Mouse (Mus musculus) 3134 (cell line): ENCODE data around the gene Serinc3.
A peak's percentile ranks its signal among the peaks of the same experiment; 100 is the strongest.

ENCODE experiments used
- DNase-seq: peaks from one replicate; pipeline ENCODE4 v3.0.0-alpha.2; 2011; ENCODE audit warnings: low spot score; ENCODE audit not compliant: insufficient read length; ENCODE audit errors: extremely low read depth

Gene Serinc3

GRCm38 (mm10) chr2:163597661-163598060 lies 47.3 kb downstream of the Serinc3 start:
- no peak for DNase-seq

- DNase-seq, result no peak
Observed at GRCm38 (mm10) chr2:163596873-163597155, 48.1 kb downstream of the Serinc3 start.

- peak; percentile 35 for DNase-seq
Observed at GRCm38 (mm10) chr2:163596057-163596872, 48.7 kb downstream of the Serinc3 start.

GRCm38 (mm10) chr2:163595119-163595518 lies 49.8 kb downstream of the Serinc3 start:
- DNase-seq, result no peak

GRCm38 (mm10) chr2:163593636-163594282 lies 51.2 kb downstream of the Serinc3 start:
- no peak for DNase-seq

- no peak for DNase-seq
Observed at GRCm38 (mm10) chr2:163592084-163592483, 52.8 kb downstream of the Serinc3 start.

GRCm38 (mm10) chr2:163590996-163591395 lies 53.9 kb downstream of the Serinc3 start:
- DNase-seq, result no peak

- no peak for DNase-seq
Observed at GRCm38 (mm10) chr2:163590211-163590610, 54.7 kb downstream of the Serinc3 start.

- DNase-seq, result no peak
Observed at GRCm38 (mm10) chr2:163587506-163587905, 57.4 kb downstream of the Serinc3 start.

- no peak for DNase-seq
Observed at GRCm38 (mm10) chr2:163586384-163587261, 58.3 kb downstream of the Serinc3 start.

- DNase-seq, result no peak
Observed at GRCm38 (mm10) chr2:163584088-163584426, 60.9 kb downstream of the Serinc3 start.

- DNase-seq, result no peak
Observed at GRCm38 (mm10) chr2:163583226-163584087, 61.5 kb downstream of the Serinc3 start.

GRCm38 (mm10) chr2:163580069-163580945 lies 64.6 kb downstream of the Serinc3 start:
- DNase-seq, result no peak

GRCm38 (mm10) chr2:163577986-163578385 lies 66.9 kb downstream of the Serinc3 start:
- DNase-seq, result no peak

GRCm38 (mm10) chr2:163575248-163575647 lies 69.7 kb downstream of the Serinc3 start:
- DNase-seq, result no peak

- no peak for DNase-seq
Observed at GRCm38 (mm10) chr2:163574321-163574720, 70.6 kb downstream of the Serinc3 start.
